Mouse (Mus musculus) cerebellum, adult 2 months (tissue): ENCODE measurements at regions not wholly inside any gene's neighbourhood (a gene's known extent, or its start where the extent isn't known, plus 50 kb on each side); places are given as distances from the start of the nearest gene placed in this dataset.

ENCODE experiments used
- DNase-seq, 2 experiments: peaks; one replicate each; pipeline ENCODE4 v3.0.0; 2021
- H3K27ac ChIP-seq: fragments of 200-500 bp; 2 replicates; pipeline ENCODE4 v1.5.1; 2012; ENCODE audit warnings: low read length, control low read depth, inconsistent platforms; ENCODE audit not compliant: insufficient read depth
- H3K27me3 ChIP-seq: fragments of 200-500 bp; 2 replicates; pipeline ENCODE4 v1.6.1; 2012; ENCODE audit warnings: inconsistent platforms, mild to moderate bottlenecking, low read length, moderate library complexity; ENCODE audit not compliant: control insufficient read depth, insufficient read depth
- H3K4me1 ChIP-seq: fragments of 200-500 bp; 2 replicates; pipeline ENCODE4 v1.6.1; 2011; ENCODE audit warnings: low read length; ENCODE audit not compliant: control insufficient read depth, insufficient read depth
- H3K4me3 ChIP-seq: fragments of 200-500 bp; replicated peaks from 2 replicates; pipeline ENCODE3; 2011; ENCODE audit warnings: mild to moderate bottlenecking, low read depth, low read length, control low read depth; ENCODE audit not compliant: insufficient read depth
- CTCF ChIP-seq: fragments of 200-500 bp; IDR thresholded peaks from 2 replicates; pipeline ENCODE4 v1.5.1; 2011; ENCODE audit warnings: low read depth, mild to moderate bottlenecking, control low read depth, low read length, moderate library complexity, borderline replicate concordance; ENCODE audit not compliant: insufficient read depth
- POLR2A ChIP-seq: fragments of 200-500 bp; IDR thresholded peaks from 2 replicates; pipeline ENCODE4 v1.6.1; 2011; ENCODE audit warnings: low read length, control low read depth, borderline replicate concordance; ENCODE audit not compliant: insufficient read depth
- WGBS: fragments of 180-500 bp; shearing (Covaris S2); methylation state at CpG from one replicate; pipeline ENCODE4 v1.1.7; 2018; 5-methylcytosine and 5-hydroxymethylcytosine counted together

GRCm38 (mm10) chr10:117515777-117516501 is 113.4 kb upstream of the Cpm start:
- WGBS = 52% methylated on average over 10 of the region's 10 CpGs
- TF ChIP-seq POLR2A (no peak), CTCF (peak; percentile 51; the same call in 1 of the 2 replicates)
- Histone ChIP-seq H3K4me3 (no peak overlapping the region), H3K4me1 (no peaks in the 10 kb centered on the region), H3K27me3 (no peaks in the 10 kb centered on the region), H3K27ac (no peak overlapping the region)
- DNase-seq = no peak

GRCm38 (mm10) chr10:117515039-117515438 is 114.3 kb upstream of the Cpm start:
- no peak for TF ChIP-seq CTCF
- no peak for TF ChIP-seq POLR2A
- Histone ChIP-seq H3K4me1 (no peaks in the 10 kb centered on the region), H3K27ac (no peak overlapping the region), H3K27me3 (no peaks in the 10 kb centered on the region), H3K4me3 (no peak overlapping the region)
- no peak for DNase-seq
- 91% methylated on average over 8 of the region's 8 CpGs for WGBS

GRCm38 (mm10) chr10:117513925-117514546 is 115.3 kb upstream of the Cpm start:
- TF ChIP-seq CTCF (no peak), POLR2A (no peak)
- no peak overlapping the region for H3K27ac ChIP-seq
- WGBS = 91% methylated on average over 7 of the region's 7 CpGs
- no peaks in the 10 kb centered on the region for H3K27me3 ChIP-seq
- DNase-seq = no peak
- no peaks in the 10 kb centered on the region for H3K4me1 ChIP-seq
- H3K4me3 ChIP-seq = no peak overlapping the region

- Histone ChIP-seq H3K27ac (no peak overlapping the region), H3K4me1 (no peaks in the 10 kb centered on the region), H3K4me3 (no peak overlapping the region), H3K27me3 (no peaks in the 10 kb centered on the region)
- DNase-seq = no peak
- TF ChIP-seq CTCF (no peak), POLR2A (no peak)
- WGBS = 93% methylated on average over 9 of the region's 9 CpGs
These were observed 116.7 kb upstream of the Cpm start for GRCm38 (mm10) chr10:117512424-117513257.

- Histone ChIP-seq H3K4me3 (no peak overlapping the region), H3K27me3 (no peaks in the 10 kb centered on the region), H3K4me1 (no peaks in the 10 kb centered on the region), H3K27ac (no peak overlapping the region)
- 82% methylated on average over 8 of the region's 8 CpGs for WGBS
- no peak for TF ChIP-seq POLR2A
- TF ChIP-seq CTCF = no peak
- no peak for DNase-seq
These were observed 117.6 kb upstream of the Cpm start for GRCm38 (mm10) chr10:117511483-117512406.

- H3K4me3 ChIP-seq = no peak overlapping the region
- no peak for TF ChIP-seq POLR2A
- WGBS = 88% methylated on average over 3 of the region's 3 CpGs
These were observed 118.5 kb upstream of the Cpm start for GRCm38 (mm10) chr10:117510529-117511482.

More at GRCm38 (mm10) chr10:117510529-117511482, 118.5 kb upstream of the Cpm start:
- Histone ChIP-seq H3K27ac (no peak overlapping the region), H3K4me1 (no peaks in the 10 kb centered on the region), H3K27me3 (no peaks in the 10 kb centered on the region)
- no peak for DNase-seq
